Mouse (Mus musculus): ENCODE data around the gene Ctnnbip1. TPM values are rescaled to one million over a fixed set of nuclear protein-coding genes. Genes with fewer than 3 reads are reported as not detected.
"Not testable (repeated sequence)": the region's sequence is repeated elsewhere in the genome, so short reads cannot be mapped to it uniquely, and the experiment has no call there.

Gene Ctnnbip1
- polyA plus RNA-seq, 1 experiment from 2014 or later: 67.5 TPM

GRCm38 (mm10) chr4:149603860-149604259 is 85.8 kb downstream of the Ctnnbip1 start:
- 69% methylated on average over 1 of the region's 1 CpGs for whole genome bisulfite sequencing
- H3K9me3 ChIP-seq: no peaks in the 10 kb centered on the region
- H3K4me1 ChIP-seq: peaks cover 43% of the 10 kb centered on the region
- H3K36me3 ChIP-seq (replicated peaks): peaks cover 4% of the 10 kb centered on the region; the same call in 1 of the 2 replicates
- no peaks in the 10 kb centered on the region for H3K27me3 ChIP-seq (replicated peaks; ENCODE audit: low read depth, poor library complexity, severe bottlenecking)
- H3K4me3 ChIP-seq: no peak overlapping the region
- no peak for DNase-seq (ENCODE audit: low spot score)
- H3K27ac ChIP-seq (replicated peaks): no peak overlapping the region

- Histone ChIP-seq H3K9me3 (no peaks in the 10 kb centered on the region), H3K36me3 (replicated peaks) (peaks cover 4% of the 10 kb centered on the region; the same call in 1 of the 2 replicates), H3K4me1 (peaks cover 46% of the 10 kb centered on the region), H3K4me3 (no peak overlapping the region), H3K27me3 (replicated peaks; ENCODE audit: low read depth, poor library complexity, severe bottlenecking) (no peaks in the 10 kb centered on the region), H3K27ac (replicated peaks) (no peak overlapping the region)
- 76% methylated on average over 3 of the region's 3 CpGs for whole genome bisulfite sequencing
- no peak for DNase-seq (ENCODE audit: low spot score)
These were observed 86.5 kb downstream of the Ctnnbip1 start for GRCm38 (mm10) chr4:149604518-149604917.

DNA sequence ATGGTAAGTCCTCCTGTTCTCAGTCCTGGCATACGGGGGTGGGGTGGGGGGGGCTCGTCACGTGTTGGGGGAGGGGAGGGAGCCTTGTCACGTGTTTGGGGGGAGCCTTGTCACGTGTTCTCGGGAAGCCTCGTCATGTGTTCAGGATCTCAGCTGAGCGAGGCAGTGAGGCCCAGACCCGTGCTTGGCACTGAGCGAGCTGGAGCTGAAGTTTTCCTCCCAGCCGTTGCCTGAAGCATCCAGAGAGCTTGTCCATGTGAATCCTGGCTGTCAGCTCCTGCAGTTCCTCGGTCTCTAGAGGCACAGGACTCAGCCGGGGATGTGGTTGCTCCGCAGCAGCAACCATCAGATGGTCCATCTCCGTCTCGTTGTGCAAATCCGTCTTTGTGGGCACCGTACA is 88.0 kb downstream of the Ctnnbip1 start:
- Histone ChIP-seq H3K4me3 (no peak overlapping the region), H3K4me1 (peaks cover 42% of the 10 kb centered on the region), H3K9me3 (no peaks in the 10 kb centered on the region), H3K36me3 (replicated peaks) (peaks cover 4% of the 10 kb centered on the region; the same call in 1 of the 2 replicates), H3K27ac (replicated peaks) (0 out of 2 replicates have a peak overlapping the region, but pooled peaks have one; percentile 10), H3K27me3 (replicated peaks; ENCODE audit: low read depth, poor library complexity, severe bottlenecking) (no peaks in the 10 kb centered on the region)
- no peak for DNase-seq (ENCODE audit: low spot score)
- WGBS: 83% methylated on average over 18 of the region's 18 CpGs

- Histone ChIP-seq H3K9me3 (no peaks in the 10 kb centered on the region), H3K4me1 (peaks cover 37% of the 10 kb centered on the region), H3K4me3 (no peak overlapping the region), H3K27ac (replicated peaks) (0 out of 2 replicates have a peak overlapping the region, but pooled peaks have one; percentile 7), H3K27me3 (replicated peaks; ENCODE audit: low read depth, poor library complexity, severe bottlenecking) (no peaks in the 10 kb centered on the region), H3K36me3 (replicated peaks) (peaks cover 4% of the 10 kb centered on the region; the same call in 1 of the 2 replicates)
- DNase-seq (ENCODE audit: low spot score): no peak
- WGBS: 63% methylated on average over 15 of the region's 15 CpGs
These were observed 88.8 kb downstream of the Ctnnbip1 start for GRCm38 (mm10) chr4:149606766-149607358.

GRCm38 (mm10) chr4:149607591-149608308 is 89.7 kb downstream of the Ctnnbip1 start:
- H3K4me3 ChIP-seq: peak overlapping the region; percentile 11; the same call in 1 of the 2 replicates
- peak overlapping the region; percentile 37 for H3K27ac ChIP-seq (replicated peaks)
- peaks cover 4% of the 10 kb centered on the region; the same call in 1 of the 2 replicates for H3K36me3 ChIP-seq (replicated peaks)
- DNase-seq (ENCODE audit: low spot score): peak; percentile 28
- no peaks in the 10 kb centered on the region for H3K9me3 ChIP-seq
- peaks cover 32% of the 10 kb centered on the region for H3K4me1 ChIP-seq
- 61% methylated on average over 20 of the region's 20 CpGs for WGBS
- no peaks in the 10 kb centered on the region for H3K27me3 ChIP-seq (replicated peaks; ENCODE audit: low read depth, poor library complexity, severe bottlenecking)

DNA sequence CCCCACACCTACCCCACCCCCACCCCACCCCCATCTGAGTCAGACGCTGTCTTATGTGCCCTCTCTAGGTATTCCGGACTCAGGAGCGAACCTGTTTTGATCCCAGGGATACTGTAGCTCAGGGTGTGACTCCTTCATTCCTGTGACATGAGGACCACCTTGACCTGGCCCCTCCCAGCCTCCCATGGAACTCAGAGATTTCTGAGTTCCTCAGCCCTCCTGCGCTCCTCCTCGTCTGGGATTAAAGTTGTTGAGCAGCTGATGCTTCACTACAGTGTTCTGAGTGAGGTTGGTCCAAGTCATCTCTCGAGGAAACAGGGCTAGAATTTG is 90.2 kb downstream of the Ctnnbip1 start:
- H3K4me3 ChIP-seq: no peak overlapping the region
- DNase-seq (ENCODE audit: low spot score): no peak
- WGBS: 84% methylated on average over 6 of the region's 6 CpGs
- H3K36me3 ChIP-seq (replicated peaks): peaks cover 4% of the 10 kb centered on the region; the same call in 1 of the 2 replicates
- peaks cover 33% of the 10 kb centered on the region for H3K4me1 ChIP-seq
- H3K9me3 ChIP-seq: no peaks in the 10 kb centered on the region
- H3K27ac ChIP-seq (replicated peaks): no peak overlapping the region
- H3K27me3 ChIP-seq (replicated peaks; ENCODE audit: low read depth, poor library complexity, severe bottlenecking): no peaks in the 10 kb centered on the region

- H3K4me1 ChIP-seq: peaks cover 40% of the 10 kb centered on the region
- peaks cover 8% of the 10 kb centered on the region for H3K36me3 ChIP-seq (replicated peaks)
- no peaks in the 10 kb centered on the region for H3K27me3 ChIP-seq (replicated peaks; ENCODE audit: low read depth, poor library complexity, severe bottlenecking)
- H3K9me3 ChIP-seq: 0 out of 2 replicates have a peak, but pooled peaks cover 3% of the 10 kb centered on the region
- no peak overlapping the region for H3K4me3 ChIP-seq
- no peak for DNase-seq (ENCODE audit: low spot score)
- H3K27ac ChIP-seq (replicated peaks): no peak overlapping the region
- 77% methylated on average over 8 of the region's 8 CpGs for WGBS
These were observed 91.4 kb downstream of the Ctnnbip1 start for GRCm38 (mm10) chr4:149609256-149610025.

DNA sequence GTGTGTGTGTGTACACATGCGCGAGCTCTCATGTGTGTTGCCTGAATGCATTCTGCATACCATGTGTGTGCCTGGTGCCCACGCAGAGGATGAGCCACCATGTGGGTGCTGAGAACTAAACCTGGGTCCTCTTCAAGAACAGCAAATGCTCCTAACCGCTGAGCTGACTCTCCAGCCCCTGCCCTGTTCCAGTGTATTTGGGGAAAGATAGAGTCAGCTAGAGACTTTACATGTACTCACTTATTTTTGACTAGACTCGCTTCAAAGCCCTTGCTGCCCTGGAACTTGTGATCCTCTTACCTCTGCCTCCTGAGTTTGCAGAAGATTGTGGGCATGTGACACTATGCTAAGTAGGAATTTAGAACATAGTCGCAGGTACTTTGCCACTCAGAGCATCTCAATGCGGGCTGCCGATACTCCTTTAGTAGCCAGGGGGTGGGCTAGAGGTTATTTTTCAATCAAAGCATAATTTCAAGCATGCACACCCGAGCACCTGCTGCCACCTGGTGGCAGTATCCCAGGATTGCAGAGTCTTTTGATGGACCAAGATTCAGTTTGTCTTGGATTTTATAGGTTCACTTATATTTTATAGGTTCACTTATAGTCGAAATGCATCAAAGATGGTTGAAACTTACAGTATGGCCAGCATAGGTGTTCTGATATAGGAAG is 93.5 kb downstream of the Ctnnbip1 start:
- peaks cover 33% of the 10 kb centered on the region for H3K4me1 ChIP-seq
- H3K9me3 ChIP-seq: peaks cover 6% of the 10 kb centered on the region; the same call in 1 of the 2 replicates
- H3K4me3 ChIP-seq: no peak overlapping the region
- DNase-seq (ENCODE audit: low spot score): peak; percentile 67
- peaks cover 26% of the 10 kb centered on the region for H3K36me3 ChIP-seq (replicated peaks)
- H3K27me3 ChIP-seq (replicated peaks; ENCODE audit: low read depth, poor library complexity, severe bottlenecking): no peaks in the 10 kb centered on the region
- no peak overlapping the region for H3K27ac ChIP-seq (replicated peaks)
- 49% methylated on average over 10 of the region's 10 CpGs for WGBS

DNA sequence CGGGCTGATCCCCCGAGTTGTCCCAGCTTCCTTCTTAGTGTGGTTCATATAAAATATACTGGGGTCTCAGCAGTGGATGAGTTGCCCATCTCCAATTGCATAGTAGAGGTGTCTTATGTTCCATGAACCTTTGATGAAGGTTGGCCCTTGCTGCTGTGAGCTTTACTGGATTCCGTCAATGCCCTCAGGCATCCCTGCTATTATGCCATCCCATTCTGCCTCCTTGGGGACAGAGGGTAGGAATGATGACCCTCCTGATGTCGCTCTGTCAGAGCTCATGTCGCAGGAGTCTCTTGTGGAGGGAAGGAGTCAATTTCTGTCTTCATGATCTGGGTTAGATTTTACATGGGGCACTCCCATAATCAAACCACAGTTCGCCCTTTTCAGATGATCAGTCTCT is 95.5 kb downstream of the Ctnnbip1 start:
- H3K27ac ChIP-seq (replicated peaks); H3K9me3 ChIP-seq; H3K4me3 ChIP-seq; DNase-seq (ENCODE audit: low spot score); H3K27me3 ChIP-seq (replicated peaks; ENCODE audit: low read depth, poor library complexity, severe bottlenecking): not testable (repeated sequence)
- whole genome bisulfite sequencing: 78% methylated on average over 6 of the region's 6 CpGs
- peaks cover 38% of the 10 kb centered on the region for H3K36me3 ChIP-seq (replicated peaks)
- peaks cover 14% of the 10 kb centered on the region for H3K4me1 ChIP-seq

DNA sequence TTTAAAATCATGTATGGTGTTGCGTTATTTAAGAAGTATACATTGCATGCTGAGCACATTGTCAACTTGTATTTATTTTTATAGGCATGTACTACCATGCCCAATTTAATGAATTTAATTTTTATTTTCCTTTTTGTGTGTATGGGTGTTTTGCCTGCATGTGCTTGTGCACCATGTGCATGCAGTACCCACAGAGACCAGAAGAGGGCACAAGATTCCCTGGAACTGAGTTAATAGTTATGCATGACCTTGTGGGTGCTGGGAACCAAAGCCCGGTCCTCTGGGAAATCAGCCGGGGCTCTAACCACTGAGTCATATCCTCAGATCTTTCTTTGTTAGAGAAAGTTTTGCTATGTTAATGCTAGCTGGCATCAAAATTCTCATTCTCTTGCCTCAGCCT is 96.8 kb downstream of the Ctnnbip1 start:
- WGBS: 96% methylated on average over 3 of the region's 3 CpGs
- peaks cover 6% of the 10 kb centered on the region; the same call in 1 of the 2 replicates for H3K9me3 ChIP-seq

More for the DNA sequence above, 96.8 kb downstream of the Ctnnbip1 start:
- no peak for DNase-seq (ENCODE audit: low spot score)
- Histone ChIP-seq H3K4me1 (peaks cover 10% of the 10 kb centered on the region), H3K4me3 (no peak overlapping the region), H3K27ac (replicated peaks) (no peak overlapping the region), H3K36me3 (replicated peaks) (peaks cover 38% of the 10 kb centered on the region), H3K27me3 (replicated peaks; ENCODE audit: low read depth, poor library complexity, severe bottlenecking) (no peaks in the 10 kb centered on the region)

Data from embryonic facial prominence, embryonic 10.5 days (tissue).